Mouse (Mus musculus) liver, postnatal 0 days (tissue): ENCODE measurements around the gene Kctd7. TPM values are rescaled to one million over a fixed set of nuclear protein-coding genes. Genes with fewer than 3 reads are reported as not detected.

Source experiments
- ATAC-seq: fragments of 200-750 bp; cut with Nextera tagmentation; 2 replicates; pipeline ENCODE4 v1.8.0; 2017; ENCODE audit warnings: mild to moderate bottlenecking, moderate library complexity
- DNase-seq: peaks from one replicate; pipeline ENCODE4 v3.0.0-alpha.2; 2016
- H3K27ac ChIP-seq: fragments of 300-500 bp; sonication (generic); 2 replicates; pipeline ENCODE4 v1.5.1; 2014; ENCODE audit warnings: antibody characterized with exemption, moderate library complexity, mild to moderate bottlenecking, low read depth
- H3K27me3 ChIP-seq: fragments of 300-500 bp; sonication (generic); 2 replicates; pipeline ENCODE4 v1.6.1; 2014; ENCODE audit warnings: low read length, control low read depth, mixed read lengths; ENCODE audit not compliant: insufficient read depth
- H3K36me3 ChIP-seq: fragments of 300-500 bp; sonication (generic); replicated peaks from 2 replicates; pipeline ENCODE4 v1.6.1; 2014; ENCODE audit warnings: mild to moderate bottlenecking, control low read depth, low read length, moderate library complexity, mixed read lengths; ENCODE audit not compliant: insufficient read depth
- H3K4me1 ChIP-seq: fragments of 300-500 bp; sonication (generic); 2 replicates; pipeline ENCODE4 v1.6.1; 2014; ENCODE audit warnings: antibody characterized with exemption, mild to moderate bottlenecking, control low read depth; ENCODE audit not compliant: insufficient read depth
- H3K4me2 ChIP-seq: fragments of 300-500 bp; sonication (generic); 2 replicates; pipeline ENCODE4 v1.6.1; 2014; ENCODE audit warnings: low read depth, mild to moderate bottlenecking, low read length, moderate library complexity, mixed read lengths
- H3K4me3 ChIP-seq: fragments of 300-500 bp; sonication (generic); 2 replicates; pipeline ENCODE4 v1.5.1; 2014; ENCODE audit warnings: low read depth, low read length
- H3K9ac ChIP-seq: fragments of 300-500 bp; sonication (generic); replicated peaks from 2 replicates; pipeline ENCODE4 v1.6.1; 2014; ENCODE audit warnings: mild to moderate bottlenecking, moderate library complexity
- H3K9me3 ChIP-seq: fragments of 300-500 bp; sonication (generic); 2 replicates; pipeline ENCODE4 v1.6.1; 2016; ENCODE audit warnings: mild to moderate bottlenecking, control low read depth, low read length, mixed read lengths
- CTCF ChIP-seq: sonication (generic); IDR thresholded peaks from 2 replicates; pipeline ENCODE4 v1.5.1; 2016; ENCODE audit warnings: antibody characterized with exemption, low read depth
- EP300 ChIP-seq: IDR thresholded peaks from 2 replicates; pipeline ENCODE4 v1.6.1; 2016; ENCODE audit warnings: antibody characterized with exemption, low read depth, mild to moderate bottlenecking
- WGBS: fragments of 180-500 bp; shearing (Covaris S2); extraction: QIAGEN DNeasy Blood & Tissue Kit; methylation state at CpG from one replicate; pipeline ENCODE4 v1.1.7; 2014; ENCODE audit not compliant: insufficient replicate concordance; 5-methylcytosine and 5-hydroxymethylcytosine counted together
- polyA plus RNA-seq: library from polyadenylated mRNA; unstranded; fragments of >200 nt; fragmentation: Nextera tagmentation; extraction: Ambion mirVana; gene quantifications from 2 replicates; pipeline ENCODE4 v1.2.1, GENCODE M21; 2015

Gene Kctd7
- polyA plus RNA-seq = 3.6 and 3.9 TPM in 2 replicates

GRCm38 (mm10) chr5:130144334-130145312 is at the start of gene Kctd7:
Kctd7 (plus strand) TSS chr5:130144861.
- no peaks in the 10 kb centered on the region for H3K27me3 ChIP-seq
- TF ChIP-seq EP300 (peak; percentile 91), CTCF (peak; percentile 64)
- under 1% methylated on average over 64 of the region's 66 CpGs for WGBS
- H3K27ac ChIP-seq = peak within 1 kb of the TSS; percentile 93
- peak within 1 kb of the TSS; percentile 99 for H3K4me2 ChIP-seq
- peaks cover 9% of the 10 kb centered on the region for H3K36me3 ChIP-seq
- no peaks in the 10 kb centered on the region for H3K9me3 ChIP-seq
- peak within 1 kb of the TSS; percentile 81 for H3K4me3 ChIP-seq
- DNase-seq = peak; percentile 93
- peak within 1 kb of the TSS; percentile 88 for H3K9ac ChIP-seq
- peak; percentile 93 for ATAC-seq
- H3K4me1 ChIP-seq = peaks cover 18% of the 10 kb centered on the region

- H3K27ac ChIP-seq = no peak overlapping the region
Observed at GRCm38 (mm10) chr5:130096754-130097153, 47.9 kb upstream of the Kctd7 start.

GRCm38 (mm10) chr5:130097837-130098236 is 46.8 kb upstream of the Kctd7 start:
- 0 out of 2 replicates have a peak, but pooled peaks cover 4% of the 10 kb centered on the region for H3K4me1 ChIP-seq
- 55% methylated on average over 2 of the region's 2 CpGs for WGBS
- TF ChIP-seq CTCF (no peak), EP300 (no peak)
- H3K4me2 ChIP-seq = no peak overlapping the region
- peaks cover 7% of the 10 kb centered on the region for H3K36me3 ChIP-seq
- DNase-seq (no peak), ATAC-seq (peak; percentile 40)
- H3K9me3 ChIP-seq = peaks cover 2% of the 10 kb centered on the region; the same call in 1 of the 2 replicates
- H3K27me3 ChIP-seq = no peaks in the 10 kb centered on the region
- no peak overlapping the region for H3K27ac ChIP-seq
- H3K4me3 ChIP-seq = no peak overlapping the region
- H3K9ac ChIP-seq = no peak overlapping the region

More at GRCm38 (mm10) chr5:130096754-130097153, 47.9 kb upstream of the Kctd7 start:
- Histone ChIP-seq H3K27me3 (no peaks in the 10 kb centered on the region), H3K4me3 (no peak overlapping the region), H3K4me2 (no peak overlapping the region), H3K9me3 (peaks cover 2% of the 10 kb centered on the region; the same call in 1 of the 2 replicates), H3K36me3 (peaks cover 1% of the 10 kb centered on the region; the same call in 1 of the 2 replicates), H3K4me1 (0 out of 2 replicates have a peak, but pooled peaks cover 4% of the 10 kb centered on the region), H3K9ac (no peak overlapping the region)
- ATAC-seq (peak; percentile 51; the same call in 1 of the 2 replicates), DNase-seq (no peak)
- TF ChIP-seq EP300 = no peak
- TF ChIP-seq CTCF = 0 out of 2 replicates have a peak, but pooled peaks have one; percentile 14
- WGBS = 78% methylated on average over 12 of the region's 12 CpGs

- Histone ChIP-seq H3K27me3 (no peaks in the 10 kb centered on the region), H3K9ac (no peak overlapping the region), H3K4me3 (no peak overlapping the region), H3K4me1 (0 out of 2 replicates have a peak, but pooled peaks cover 4% of the 10 kb centered on the region), H3K4me2 (no peak overlapping the region), H3K9me3 (peaks cover 2% of the 10 kb centered on the region; the same call in 1 of the 2 replicates), H3K36me3 (peaks cover 7% of the 10 kb centered on the region), H3K27ac (no peak overlapping the region)
- DNase-seq = no peak
- no peak for ATAC-seq
- no peak for TF ChIP-seq CTCF
- TF ChIP-seq EP300 = no peak
- 86% methylated on average over 17 of the region's 17 CpGs for WGBS
Observed at GRCm38 (mm10) chr5:130101724-130102123, 42.9 kb upstream of the Kctd7 start.

GRCm38 (mm10) chr5:130109348-130109747 is 35.3 kb upstream of the Kctd7 start:
- no peaks in the 10 kb centered on the region for H3K27me3 ChIP-seq
- no peak for TF ChIP-seq CTCF
- TF ChIP-seq EP300 = no peak
- no peaks in the 10 kb centered on the region for H3K36me3 ChIP-seq
- H3K9ac ChIP-seq = no peak overlapping the region
- no peak overlapping the region for H3K4me3 ChIP-seq
- no peak overlapping the region for H3K4me2 ChIP-seq
- no peaks in the 10 kb centered on the region for H3K9me3 ChIP-seq
- no peaks in the 10 kb centered on the region for H3K4me1 ChIP-seq
- WGBS = 78% methylated on average over 3 of the region's 3 CpGs
- no peak for DNase-seq
- ATAC-seq = no peak
- no peak overlapping the region for H3K27ac ChIP-seq
